Mouse (Mus musculus): ENCODE results near the gene Aoc3. TPM values are rescaled to one million over a fixed set of nuclear protein-coding genes. Genes with fewer than 3 reads are reported as not detected.

Aoc3 gene
- total and polyA plus RNA-seq, 3 experiments: 0.62 to 2.2 TPM; not detected in 1

- H3K27me3 ChIP-seq (ENCODE audit: control insufficient read depth in 1 of 2, insufficient read depth in 2 of 2, low read length in 2 of 2): no peaks in the 10 kb centered on the region
- no peak overlapping the region for H3K4me3 ChIP-seq (ENCODE audit: control insufficient read depth in 1 of 2, insufficient read depth in 1 of 2, low read depth in 2 of 2, low read length in 2 of 2)
- no peaks in the 10 kb centered on the region for H3K9me3 ChIP-seq (replicated peaks; ENCODE audit: insufficient read depth, low read length)
- H3K79me2 ChIP-seq (ENCODE audit: control insufficient read depth, insufficient read depth, low read length, poor library complexity): peaks cover 10% of the 10 kb centered on the region
- TF ChIP-seq KAT2A (conservative IDR thresholded peaks at IDR 0.05; ENCODE audit: low read depth, low read length) (no peak), MYC (IDR thresholded peaks at IDR 0.05; ENCODE audit: low read depth, low read length) (no peak), E2F4 (IDR thresholded peaks at IDR 0.05; ENCODE audit: borderline replicate concordance, low read depth, low read length) (no peak), EP300 (IDR thresholded peaks at IDR 0.05; ENCODE audit: low read depth in 1 of 2, low read length in 2 of 2) (no peak), POLR2AphosphoS5 (IDR thresholded peaks at IDR 0.05; ENCODE audit: borderline replicate concordance, low read depth, low read length) (no peak), RCOR1 (IDR thresholded peaks at IDR 0.05; ENCODE audit: low read depth, low read length) (no peak), MAX (IDR thresholded peaks at IDR 0.05; ENCODE audit: low read length) (no peak), MAFK (IDR thresholded peaks at IDR 0.05; ENCODE audit: borderline replicate concordance, low read depth, low read length) (no peak), TAL1 (IDR thresholded peaks at IDR 0.05; ENCODE audit: low read length) (no peak)
- DNase-seq (ENCODE audit: low read depth, low spot score): no peak
- H3K27ac ChIP-seq (ENCODE audit: control insufficient read depth, low read depth, low read length): no peak overlapping the region
- peaks cover under 1% of the 10 kb centered on the region in 2 experiments; a peak in 2 of 4 replicates for H3K4me1 ChIP-seq (ENCODE audit: control insufficient read depth in 1 of 2, insufficient read depth in 2 of 2, low read length in 2 of 2)
- H3K36me3 ChIP-seq (ENCODE audit: control insufficient read depth in 1 of 2, insufficient read depth in 2 of 2, low read length in 2 of 2): peaks cover 1 to 14% of the 10 kb centered on the region in 2 experiments
- H3K9ac ChIP-seq (ENCODE audit: control insufficient read depth, low read depth, low read length, poor library complexity, severe bottlenecking): no peak overlapping the region
Measured at GRCm38 (mm10) chr11:101295191-101295590, 35.2 kb upstream of the Aoc3 start.

GRCm38 (mm10) chr11:101300881-101301280 is 29.5 kb upstream of the Aoc3 start:
- no peak for TF ChIP-seq CHD1 (IDR thresholded peaks at IDR 0.05; ENCODE audit: low read depth, low read length)
- TF ChIP-seq TAL1 (IDR thresholded peaks at IDR 0.05; ENCODE audit: low read length): no peak
- TF ChIP-seq MEF2A (IDR thresholded peaks at IDR 0.05; ENCODE audit: extremely low read depth, insufficient replicate concordance, low read depth, low read length, poor library complexity, severe bottlenecking): no peak
- no peak for TF ChIP-seq NRF1 (IDR thresholded peaks at IDR 0.05; ENCODE audit: insufficient read depth, low read depth, low read length, poor library complexity, severe bottlenecking)
- no peak for TF ChIP-seq ELF1 (IDR thresholded peaks at IDR 0.05; ENCODE audit: low read depth, low read length)
- peak; percentile 58 for TF ChIP-seq SMC3 (IDR thresholded peaks at IDR 0.05; ENCODE audit: low read depth, low read length)
- no peak for TF ChIP-seq POLR2AphosphoS2 (IDR thresholded peaks at IDR 0.05; ENCODE audit: low read length)
- no peak for TF ChIP-seq GATA1 (IDR thresholded peaks at IDR 0.05; ENCODE audit: low read depth, low read length)
- TF ChIP-seq RAD21 (IDR thresholded peaks at IDR 0.05; ENCODE audit: low read depth, low read length): peak; percentile 42
- TF ChIP-seq HCFC1 (IDR thresholded peaks at IDR 0.05; ENCODE audit: low read depth, low read length): no peak
- no peak for TF ChIP-seq NELFE (IDR thresholded peaks at IDR 0.05; ENCODE audit: low read depth, low read length)
- TF ChIP-seq CTCF (IDR thresholded peaks at IDR 0.05 in 2 of 3, conservative IDR thresholded peaks at IDR 0.05 in 1 of 3; ENCODE audit: control insufficient read depth in 1 of 3, insufficient read depth in 1 of 3, low read depth in 2 of 3, low read length in 3 of 3, poor library complexity in 1 of 3, severe bottlenecking in 1 of 3): peak; percentile 58 to 71 (median 70)
- peak; percentile 74 for DNase-seq (ENCODE audit: low read depth, low spot score)
- Histone ChIP-seq H3K4me3 (ENCODE audit: control insufficient read depth in 1 of 2, insufficient read depth in 1 of 2, low read depth in 2 of 2, low read length in 2 of 2) (peak overlapping the region; percentile 80), H3K79me2 (ENCODE audit: control insufficient read depth, insufficient read depth, low read length, poor library complexity) (peaks cover 29% of the 10 kb centered on the region), H3K27me3 (ENCODE audit: control insufficient read depth in 1 of 2, insufficient read depth in 2 of 2, low read length in 2 of 2) (no peaks in the 10 kb centered on the region), H3K9me3 (replicated peaks; ENCODE audit: insufficient read depth, low read length) (no peaks in the 10 kb centered on the region), H3K36me3 (ENCODE audit: control insufficient read depth in 1 of 2, insufficient read depth in 2 of 2, low read length in 2 of 2) (peaks cover 9 to 15% of the 10 kb centered on the region in 2 experiments), H3K4me1 (ENCODE audit: control insufficient read depth in 1 of 2, insufficient read depth in 2 of 2, low read length in 2 of 2) (peaks cover 5 to 17% of the 10 kb centered on the region in 2 experiments), H3K27ac (ENCODE audit: control insufficient read depth, low read depth, low read length) (no peak overlapping the region), H3K9ac (ENCODE audit: control insufficient read depth, low read depth, low read length, poor library complexity, severe bottlenecking) (peak overlapping the region; percentile 84)

All from MEL (cell line).